Mouse (Mus musculus) G1E (cell line): ENCODE data around the gene Ube2c.

ENCODE experiments used
- CTCF ChIP-seq: IDR thresholded peaks from 2 replicates; pipeline ENCODE4 v1.5.1; 2012; ENCODE audit warnings: low read depth, low read length, inconsistent platforms, mixed read lengths
- POLR2AphosphoS5 ChIP-seq: IDR thresholded peaks from 2 replicates; pipeline ENCODE4 v1.6.1; 2012; ENCODE audit warnings: low read depth, low read length, inconsistent platforms; ENCODE audit not compliant: insufficient replicate concordance
- TAL1 ChIP-seq: conservative IDR thresholded peaks from 2 replicates; pipeline ENCODE4 v1.6.1; 2012; ENCODE audit warnings: low read depth, low read length, inconsistent platforms, mixed read lengths

DNA sequence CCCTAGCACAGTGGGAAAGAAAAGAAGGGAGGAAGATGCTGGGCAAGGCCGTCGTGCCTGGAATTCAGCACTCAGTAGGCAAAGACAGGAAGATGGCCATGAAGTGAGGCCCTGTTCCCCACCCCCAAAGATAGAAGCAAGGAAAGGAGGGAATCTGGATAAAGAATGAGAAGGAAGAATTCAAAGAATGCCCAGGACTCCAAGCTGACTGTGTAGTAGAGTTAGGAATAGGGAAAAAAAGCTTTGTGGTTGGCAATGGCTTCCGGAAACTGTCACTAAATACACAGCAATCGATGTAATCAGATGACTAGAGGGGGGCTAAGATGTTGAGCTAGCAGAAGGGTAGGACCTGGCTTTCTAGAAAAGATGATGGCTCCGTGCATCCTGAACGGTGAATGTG is 47.5 kb downstream of the Ube2c start:
- TF ChIP-seq CTCF (no peak), TAL1 (no peak), POLR2AphosphoS5 (no peak)
